Mouse (Mus musculus) intestine, embryonic 15.5 days (tissue): ENCODE data around the gene Tmco1. TPM values are rescaled to one million over a fixed set of nuclear protein-coding genes. Genes with fewer than 3 reads are reported as not detected.
A peak's percentile ranks its signal among the peaks of the same experiment; 100 is the strongest.
"Not testable (repeated sequence)": the region's sequence is repeated elsewhere in the genome, so short reads cannot be mapped to it uniquely, and the experiment has no call there.

Experiments used
- ATAC-seq: fragments of 200-750 bp; cut with Nextera tagmentation; 2 replicates; pipeline ENCODE4 v1.8.0; 2017; ENCODE audit warnings: moderate TSS enrichment, moderate library complexity
- H3K27ac ChIP-seq: fragments of 300-500 bp; sonication (generic); 2 replicates; pipeline ENCODE4 v1.5.1; 2015; ENCODE audit warnings: mild to moderate bottlenecking, inconsistent platforms
- H3K27me3 ChIP-seq: fragments of 300-500 bp; sonication (generic); replicated peaks from 2 replicates; pipeline ENCODE4 v1.6.1; 2015; ENCODE audit warnings: inconsistent platforms
- H3K36me3 ChIP-seq: fragments of 300-500 bp; sonication (generic); 2 replicates; pipeline ENCODE4 v1.6.1; 2015; ENCODE audit warnings: inconsistent platforms
- H3K4me1 ChIP-seq: fragments of 300-500 bp; sonication (generic); replicated peaks from 2 replicates; pipeline ENCODE4 v1.6.1; 2015; ENCODE audit warnings: inconsistent platforms
- H3K4me2 ChIP-seq: fragments of 300-500 bp; sonication (generic); replicated peaks from 2 replicates; pipeline ENCODE4 v1.6.1; 2015; ENCODE audit warnings: mild to moderate bottlenecking, inconsistent platforms
- H3K4me3 ChIP-seq: fragments of 300-500 bp; sonication (generic); replicated peaks from 2 replicates; pipeline ENCODE4 v1.5.1; 2015; ENCODE audit warnings: inconsistent platforms
- H3K9ac ChIP-seq: fragments of 300-500 bp; sonication (generic); 2 replicates; pipeline ENCODE4 v1.6.1; 2015; ENCODE audit warnings: inconsistent platforms
- H3K9me3 ChIP-seq: fragments of 300-500 bp; sonication (generic); 2 replicates; pipeline ENCODE4 v1.6.1; 2016; ENCODE audit warnings: inconsistent platforms
- WGBS: fragments of 180-500 bp; shearing (Covaris S2); methylation state at CpG from one replicate; pipeline ENCODE4 v1.1.7; 2015; 5-methylcytosine and 5-hydroxymethylcytosine counted together
- polyA plus RNA-seq: library from polyadenylated mRNA; unstranded; fragments of >200 nt; fragmentation: Nextera tagmentation; extraction: Ambion mirVana; gene quantifications from 2 replicates; pipeline ENCODE4 v1.2.1, GENCODE M21; 2015

Tmco1 gene
- polyA plus RNA-seq, 1 experiment from 2014 or later: 109 TPM

DNA sequence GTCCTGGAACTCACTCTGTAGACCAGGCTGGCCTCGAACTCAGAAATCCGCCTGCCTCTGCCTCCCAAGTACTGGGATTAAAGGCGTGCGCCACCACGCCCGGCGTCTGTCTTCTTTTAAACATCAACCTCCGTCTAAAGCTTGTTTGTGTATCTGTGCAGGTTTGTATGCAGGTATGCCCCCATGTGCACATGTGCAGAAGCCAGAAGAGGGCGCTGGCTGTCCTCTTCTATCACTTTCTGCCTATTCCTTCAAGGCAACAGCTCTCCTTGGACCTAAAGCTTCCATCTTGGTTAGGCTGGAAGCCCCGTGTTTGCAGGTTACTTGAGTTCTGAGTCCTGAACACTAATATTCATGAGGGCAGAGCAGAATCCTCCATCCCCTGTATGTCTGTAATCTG lies 34.7 kb downstream of the Tmco1 start:
- WGBS: 87% methylated on average over 10 of the region's 10 CpGs
- Histone ChIP-seq H3K4me3 (no peak overlapping the region), H3K27me3 (no peaks in the 10 kb centered on the region), H3K27ac (no peak overlapping the region), H3K9me3 (no peaks in the 10 kb centered on the region), H3K4me2 (no peak overlapping the region), H3K36me3 (no peaks in the 10 kb centered on the region), H3K4me1 (no peaks in the 10 kb centered on the region), H3K9ac (no peak overlapping the region)
- no peak for ATAC-seq

- not testable (repeated sequence) for H3K4me2 ChIP-seq, H3K36me3 ChIP-seq, H3K4me3 ChIP-seq, ATAC-seq, H3K4me1 ChIP-seq, H3K9me3 ChIP-seq, H3K27me3 ChIP-seq, H3K9ac ChIP-seq, H3K27ac ChIP-seq
- WGBS: 78% methylated on average over 10 of the region's 10 CpGs
Measured at GRCm38 (mm10) chr1:167345994-167346520, 37.9 kb downstream of the Tmco1 start.

DNA sequence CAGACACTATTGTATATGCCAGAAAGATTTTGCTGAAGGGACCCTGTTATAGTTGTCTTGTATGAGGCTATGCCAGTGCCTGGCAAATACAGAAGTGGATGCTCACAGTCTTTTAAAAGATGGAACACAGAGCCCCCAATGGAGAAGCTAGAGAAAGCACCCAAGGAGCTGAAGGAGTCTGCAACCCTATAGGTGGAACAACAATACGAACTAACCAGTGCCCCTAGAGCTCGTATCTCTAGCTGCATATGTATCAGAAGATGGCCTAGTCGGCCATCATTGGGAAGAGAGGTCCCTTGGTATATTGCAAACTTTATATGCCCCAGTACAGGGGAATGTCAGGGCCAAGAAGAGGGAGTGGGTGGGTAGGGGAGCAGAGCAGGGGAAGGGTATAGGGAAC lies 41.0 kb downstream of the Tmco1 start:
- not testable (repeated sequence) for H3K9ac ChIP-seq, H3K4me3 ChIP-seq, H3K27me3 ChIP-seq, H3K4me1 ChIP-seq, H3K36me3 ChIP-seq, ATAC-seq, H3K27ac ChIP-seq, H3K9me3 ChIP-seq
- 56% methylated on average over 3 of the region's 3 CpGs for WGBS
- peak overlapping the region; percentile 68; the same call in 1 of the 2 replicates for H3K4me2 ChIP-seq

DNA sequence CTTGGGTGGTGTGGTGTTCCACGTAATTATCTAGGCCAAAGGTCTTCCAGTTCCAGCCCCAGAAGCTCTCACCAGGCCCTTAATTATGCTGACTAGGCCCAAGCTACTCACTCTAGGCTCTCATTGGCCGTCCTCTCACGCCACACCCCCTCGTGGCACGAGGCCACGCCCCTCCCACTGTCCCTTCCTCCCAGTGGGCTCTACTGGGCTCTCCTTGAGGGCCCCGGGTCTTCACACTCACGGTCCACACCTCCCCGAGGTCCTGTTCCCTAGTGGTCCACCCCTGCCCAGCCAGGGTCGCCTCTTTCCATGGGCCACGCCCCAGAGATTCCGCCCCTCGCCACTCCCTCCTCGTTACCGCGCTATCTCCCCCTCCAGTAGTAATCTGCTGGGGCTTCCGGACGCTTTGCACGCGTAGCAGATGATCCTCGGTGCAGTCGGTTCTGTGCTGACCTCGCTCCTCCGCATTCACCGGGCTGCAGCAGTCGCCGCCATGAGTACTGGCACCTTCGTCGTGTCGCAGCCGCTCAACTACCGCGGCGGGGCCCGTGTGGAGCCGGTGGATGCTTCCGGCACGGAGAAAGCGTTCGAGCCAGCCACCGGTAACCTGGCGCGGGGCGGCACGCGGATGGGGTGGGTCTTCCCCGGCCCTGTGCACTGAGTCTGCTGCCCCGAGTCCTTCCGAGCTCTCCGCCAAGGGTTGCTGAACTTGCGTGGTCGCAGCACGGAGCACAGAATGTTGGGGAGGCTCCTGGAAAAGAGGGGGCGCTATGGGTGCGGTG lies 41.8 kb downstream of the Tmco1 start, which contains the start of gene Aldh9a1:
Gene Aldh9a1, plus strand, starts transcription at position 177 of the 782 bp plus-strand sequence.
- no peaks in the 10 kb centered on the region for H3K9me3 ChIP-seq
- peak; percentile 97 for ATAC-seq
- peak within 1 kb of the TSS; percentile 61 for H3K9ac ChIP-seq
- no peaks in the 10 kb centered on the region; the same call in 1 of the 2 replicates for H3K4me1 ChIP-seq
- H3K27ac ChIP-seq: peak within 1 kb of the TSS; percentile 89
- no peaks in the 10 kb centered on the region for H3K27me3 ChIP-seq
- H3K36me3 ChIP-seq: peaks cover 4% of the 10 kb centered on the region
- H3K4me3 ChIP-seq: peak within 1 kb of the TSS; percentile 75
- H3K4me2 ChIP-seq: peak within 1 kb of the TSS; percentile 68
- under 1% methylated on average over 55 of the region's 55 CpGs for WGBS

- H3K4me3 ChIP-seq: peak overlapping the region; percentile 75
- no peaks in the 10 kb centered on the region; the same call in 1 of the 2 replicates for H3K4me1 ChIP-seq
- H3K27ac ChIP-seq: peak overlapping the region; percentile 89
- 27% methylated on average over 13 of the region's 13 CpGs for WGBS
- H3K27me3 ChIP-seq: no peaks in the 10 kb centered on the region
- H3K36me3 ChIP-seq: peaks cover 7% of the 10 kb centered on the region
- peak overlapping the region; percentile 61 for H3K9ac ChIP-seq
- H3K4me2 ChIP-seq: peak overlapping the region; percentile 68
- no peak for ATAC-seq
- no peaks in the 10 kb centered on the region for H3K9me3 ChIP-seq
Measured at GRCm38 (mm10) chr1:167350597-167351415, 42.6 kb downstream of the Tmco1 start.

DNA sequence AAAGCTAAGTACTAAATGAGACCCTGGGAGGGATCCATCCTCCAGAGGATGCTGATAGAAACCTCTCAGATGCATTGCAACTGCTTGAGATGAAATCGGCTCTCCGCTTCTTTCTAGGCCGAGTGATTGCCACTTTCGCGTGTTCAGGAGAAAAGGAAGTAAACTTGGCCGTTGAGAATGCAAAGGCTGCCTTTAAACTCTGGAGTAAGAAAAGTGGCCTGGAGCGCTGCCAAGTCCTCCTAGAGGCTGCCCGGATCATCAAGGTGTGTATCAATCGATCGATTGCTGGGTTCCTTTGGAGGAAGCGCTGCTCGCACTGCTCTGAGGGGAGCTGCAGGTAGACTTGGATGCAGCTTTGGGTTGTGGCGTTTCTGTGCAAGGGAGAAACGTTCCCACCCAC lies 44.2 kb downstream of the Tmco1 start:
- Histone ChIP-seq H3K4me2 (no peak overlapping the region), H3K4me3 (no peak overlapping the region), H3K4me1 (no peaks in the 10 kb centered on the region; the same call in 1 of the 2 replicates), H3K36me3 (peaks cover 18% of the 10 kb centered on the region), H3K27ac (no peak overlapping the region), H3K27me3 (no peaks in the 10 kb centered on the region), H3K9ac (no peak overlapping the region), H3K9me3 (no peaks in the 10 kb centered on the region)
- ATAC-seq: no peak
- 83% methylated on average over 14 of the region's 14 CpGs for WGBS

DNA sequence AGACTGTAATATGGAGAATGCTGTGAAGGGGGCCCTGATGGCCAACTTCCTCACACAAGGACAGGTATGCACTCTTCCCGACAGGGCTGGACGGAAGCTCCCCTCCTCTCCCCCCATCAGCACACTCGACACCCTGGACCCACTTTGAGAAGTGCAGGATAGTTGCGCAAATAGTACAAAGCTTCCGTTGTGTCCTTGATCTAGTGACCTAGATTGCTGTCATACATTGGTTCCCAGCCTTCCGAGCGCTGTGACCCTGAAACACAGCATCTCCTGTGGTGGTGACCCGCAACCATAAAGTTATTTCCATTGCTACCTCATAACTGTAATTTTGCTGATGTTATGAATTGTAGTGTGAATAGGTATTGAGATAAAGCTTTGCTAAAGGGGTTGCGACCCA lies 49.2 kb downstream of the Tmco1 start:
- H3K4me3 ChIP-seq: no peak overlapping the region
- no peaks in the 10 kb centered on the region for H3K4me1 ChIP-seq
- no peaks in the 10 kb centered on the region for H3K27me3 ChIP-seq
- H3K36me3 ChIP-seq: peaks cover 26% of the 10 kb centered on the region
- no peak overlapping the region for H3K4me2 ChIP-seq
- no peak overlapping the region for H3K9ac ChIP-seq
- no peaks in the 10 kb centered on the region for H3K9me3 ChIP-seq
- no peak overlapping the region for H3K27ac ChIP-seq
- 90% methylated on average over 9 of the region's 9 CpGs for WGBS
- ATAC-seq: no peak

GRCm38 (mm10) chr1:167358731-167359130 lies 50.6 kb downstream of the Tmco1 start:
- H3K9me3 ChIP-seq: no peaks in the 10 kb centered on the region
- no peak overlapping the region for H3K4me2 ChIP-seq
- no peaks in the 10 kb centered on the region for H3K27me3 ChIP-seq
- H3K27ac ChIP-seq: no peak overlapping the region
- WGBS: 81% methylated on average over 9 of the region's 9 CpGs
- H3K4me1 ChIP-seq: no peaks in the 10 kb centered on the region
- no peak overlapping the region for H3K4me3 ChIP-seq
- no peak overlapping the region for H3K9ac ChIP-seq
- peaks cover 29% of the 10 kb centered on the region for H3K36me3 ChIP-seq
- no peak for ATAC-seq

DNA sequence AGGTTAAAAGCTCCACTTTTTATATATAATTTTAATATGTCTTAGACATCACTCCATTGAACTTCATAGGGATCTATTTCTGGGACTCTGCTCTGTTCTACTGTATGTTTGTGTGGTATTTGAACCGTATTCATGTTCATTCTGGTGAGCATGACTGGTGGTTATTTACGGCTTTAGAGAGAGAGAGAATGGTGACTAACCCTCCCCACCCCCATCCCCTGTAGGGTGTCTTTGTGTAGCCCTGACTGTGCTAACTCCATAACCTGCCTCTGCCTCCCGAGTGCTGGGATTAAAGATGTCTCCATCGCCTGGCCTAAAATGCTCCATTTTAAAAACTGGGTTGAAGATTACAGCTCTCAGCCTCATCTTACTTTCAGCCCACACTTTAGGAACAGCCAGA lies 52.1 kb downstream of the Tmco1 start:
- Histone ChIP-seq H3K27me3 (no peaks in the 10 kb centered on the region), H3K9ac (no peak overlapping the region), H3K4me1 (no peaks in the 10 kb centered on the region), H3K36me3 (peaks cover 22% of the 10 kb centered on the region), H3K4me3 (no peak overlapping the region), H3K4me2 (no peak overlapping the region), H3K9me3 (no peaks in the 10 kb centered on the region), H3K27ac (no peak overlapping the region)
- ATAC-seq: no peak
- WGBS: 88% methylated on average over 4 of the region's 4 CpGs

GRCm38 (mm10) chr1:167362819-167363218 lies 54.6 kb downstream of the Tmco1 start:
- H3K4me2 ChIP-seq: no peak overlapping the region
- 74% methylated on average over 4 of the region's 4 CpGs for WGBS
- H3K4me1 ChIP-seq: no peaks in the 10 kb centered on the region
- no peak overlapping the region for H3K9ac ChIP-seq
- H3K9me3 ChIP-seq: no peaks in the 10 kb centered on the region
- no peaks in the 10 kb centered on the region for H3K27me3 ChIP-seq
- H3K4me3 ChIP-seq: no peak overlapping the region
- H3K36me3 ChIP-seq: peaks cover 18% of the 10 kb centered on the region
- H3K27ac ChIP-seq: no peak overlapping the region
- ATAC-seq: no peak

GRCm38 (mm10) chr1:167363322-167363721 lies 55.1 kb downstream of the Tmco1 start:
- Histone ChIP-seq H3K27ac (no peak overlapping the region), H3K4me1 (no peaks in the 10 kb centered on the region), H3K4me2 (no peak overlapping the region), H3K9ac (no peak overlapping the region), H3K4me3 (no peak overlapping the region), H3K9me3 (no peaks in the 10 kb centered on the region), H3K36me3 (peaks cover 18% of the 10 kb centered on the region), H3K27me3 (no peaks in the 10 kb centered on the region)
- no peak for ATAC-seq
- 63% methylated on average over 5 of the region's 5 CpGs for WGBS

DNA sequence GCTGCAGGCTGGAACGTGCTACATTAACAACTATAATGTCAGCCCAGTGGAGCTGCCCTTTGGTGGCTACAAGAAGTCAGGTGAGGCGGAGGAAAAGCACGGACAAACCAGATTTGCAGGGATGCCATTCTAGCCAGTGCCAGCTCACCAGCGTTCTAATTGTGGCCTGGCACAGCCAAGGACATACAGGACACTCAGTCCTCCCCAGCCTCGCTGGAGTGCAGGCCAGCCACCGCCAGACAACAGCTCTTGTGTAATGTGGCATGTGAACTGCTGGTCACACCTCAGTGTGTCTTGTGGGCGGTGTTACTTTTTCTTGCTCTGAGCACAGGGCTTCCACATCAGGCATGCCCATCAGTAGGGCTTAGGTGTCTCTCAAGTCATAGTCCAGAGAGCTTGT lies 57.6 kb downstream of the Tmco1 start:
- Histone ChIP-seq H3K36me3 (peaks cover 15% of the 10 kb centered on the region; the same call in 1 of the 2 replicates), H3K4me1 (no peaks in the 10 kb centered on the region), H3K9ac (no peak overlapping the region), H3K27ac (no peak overlapping the region), H3K4me3 (no peak overlapping the region), H3K27me3 (no peaks in the 10 kb centered on the region), H3K9me3 (no peaks in the 10 kb centered on the region), H3K4me2 (no peak overlapping the region)
- 90% methylated on average over 7 of the region's 7 CpGs for WGBS
- ATAC-seq: no peak
